Mouse (Mus musculus): ENCODE measurements around the gene Clec3a. TPM values are rescaled to one million over a fixed set of nuclear protein-coding genes. Genes with fewer than 3 reads are reported as not detected.

Clec3a gene
- polyA plus RNA-seq, 2 experiments from 2014 or later: not detected

DNA sequence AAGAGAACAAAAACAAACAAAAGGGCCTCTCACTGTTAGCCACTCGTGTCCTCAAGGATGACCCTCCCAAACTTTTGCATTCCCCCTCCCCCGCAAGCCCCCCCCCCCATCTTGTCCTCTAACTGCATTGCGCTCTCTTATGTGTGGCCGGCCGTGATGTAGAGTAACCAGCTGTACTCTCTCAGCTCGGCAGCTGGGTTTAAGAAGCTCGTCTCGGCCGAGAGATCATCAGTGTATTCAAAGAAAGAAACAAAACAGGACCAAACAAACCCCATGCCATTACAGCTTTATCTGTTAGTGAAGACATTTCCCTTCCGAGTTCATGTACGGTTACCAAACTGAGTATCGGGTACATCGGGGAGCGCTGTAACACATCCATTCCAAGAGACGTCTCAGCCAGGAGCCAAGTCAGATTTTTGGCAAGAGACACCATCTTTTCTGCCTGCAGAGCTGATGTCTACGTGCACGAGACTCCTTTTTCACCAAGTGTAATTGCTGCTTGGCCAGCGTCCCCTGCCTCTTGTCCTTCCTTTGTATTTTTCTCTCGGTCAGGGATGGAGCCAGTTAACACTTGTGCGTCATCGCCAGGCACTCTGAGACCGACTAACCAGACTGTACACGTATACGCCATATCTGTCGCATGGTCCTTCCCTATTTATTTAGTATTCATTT lies 40.4 kb downstream of the Clec3a start:
- no peak for ATAC-seq

DNA sequence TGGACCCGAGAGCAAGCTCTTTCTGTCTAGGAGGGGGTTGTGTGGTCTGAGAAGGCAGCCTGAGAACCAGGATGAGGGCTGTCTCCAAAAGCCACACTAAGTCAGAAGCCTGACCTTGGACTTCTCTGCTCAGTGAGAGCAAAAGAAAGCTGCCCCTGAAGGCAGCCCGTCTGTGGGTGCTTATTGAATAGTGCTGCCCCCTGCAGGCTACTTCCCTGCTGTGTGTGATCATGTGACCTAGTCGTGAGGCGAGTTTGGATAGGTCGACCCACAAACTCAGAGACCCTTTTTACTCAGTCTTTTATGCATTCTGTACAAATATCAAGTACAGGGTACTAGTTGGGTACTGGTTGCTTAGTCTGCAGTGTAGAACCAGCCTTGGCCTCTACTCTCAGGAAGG lies 42.7 kb downstream of the Clec3a start:
- ATAC-seq: no peak

- ATAC-seq: no peak
Measured at GRCm38 (mm10) chr8:114462591-114462990, 44.7 kb downstream of the Clec3a start.

- ATAC-seq: no peak
Measured at GRCm38 (mm10) chr8:114463305-114463704, 45.4 kb downstream of the Clec3a start.

- no peak for ATAC-seq
Measured at GRCm38 (mm10) chr8:114468526-114469207, 50.8 kb downstream of the Clec3a start.

GRCm38 (mm10) chr8:114469208-114469590 lies 51.3 kb downstream of the Clec3a start:
- no peak for ATAC-seq

DNA sequence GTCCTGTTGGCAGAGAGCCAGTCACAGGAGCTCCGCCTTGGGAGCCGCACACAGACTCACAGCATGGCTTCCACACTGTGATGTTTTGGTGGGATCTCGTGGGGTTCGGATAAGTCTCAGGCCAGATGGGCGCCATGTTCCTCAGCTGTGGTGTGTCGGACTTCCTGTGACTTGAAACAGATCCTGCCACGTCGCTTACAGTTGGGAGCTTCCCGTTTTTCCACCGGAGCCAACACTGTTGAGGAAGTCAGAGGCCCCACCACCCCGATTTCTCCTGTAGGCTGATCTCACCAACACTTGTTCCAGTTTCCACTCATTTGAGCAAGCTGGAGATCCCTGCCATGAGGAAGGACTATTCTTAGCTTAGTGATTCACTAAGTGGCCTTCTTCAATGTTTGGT lies 55.7 kb downstream of the Clec3a start:
- no peak for ATAC-seq

Other genes with a start within 250 kb of the Clec3a start
- gene Vat1l, start 212.5 kb upstream of the Clec3a start, polyA plus RNA-seq (2017; shearing (Covaris generic)): not detected
- 10 to 100 TPM; 13.6 to 20.6 TPM for gene Wwox, start 21.6 kb downstream of the Clec3a start, polyA plus RNA-seq (2017; shearing (Covaris generic))